Mouse (Mus musculus) intestine, embryonic 14.5 days (tissue): ENCODE results near the gene Rbak. TPM values are rescaled to one million over a fixed set of nuclear protein-coding genes. Genes with fewer than 3 reads are reported as not detected.

Experiments used
- ATAC-seq: fragments of 200-750 bp; cut with Nextera tagmentation; replicated peaks from 2 replicates; pipeline ENCODE4 v1.8.0; 2017; ENCODE audit warnings: low read depth, moderate number of reproducible peaks, moderate TSS enrichment, moderate library complexity; ENCODE audit not compliant: low FRiP score, low TSS enrichment
- DNase-seq: peaks from one replicate; pipeline ENCODE4 v3.0.0-alpha.2; 2018; ENCODE audit warnings: low spot score
- H3K27ac ChIP-seq: fragments of 300-500 bp; sonication (generic); 2 replicates; pipeline ENCODE4 v1.5.1; 2014; ENCODE audit warnings: low read depth, mild to moderate bottlenecking, control low read depth
- H3K27me3 ChIP-seq: fragments of 300-500 bp; sonication (generic); replicated peaks from 2 replicates; pipeline ENCODE4 v1.6.1; 2014; ENCODE audit warnings: low read length, control low read depth; ENCODE audit not compliant: control insufficient read depth, insufficient read depth
- H3K36me3 ChIP-seq: fragments of 300-500 bp; sonication (generic); 2 replicates; pipeline ENCODE4 v1.6.1; 2014; ENCODE audit warnings: low read length, control low read depth; ENCODE audit not compliant: control insufficient read depth, insufficient read depth
- H3K4me1 ChIP-seq: fragments of 300-500 bp; sonication (generic); replicated peaks from 2 replicates; pipeline ENCODE4 v1.6.1; 2014; ENCODE audit warnings: low read length, control low read depth, mixed read lengths; ENCODE audit not compliant: control insufficient read depth, insufficient read depth
- H3K4me2 ChIP-seq: fragments of 300-500 bp; sonication (generic); 2 replicates; pipeline ENCODE4 v1.6.1; 2014; ENCODE audit warnings: low read length
- H3K4me3 ChIP-seq: fragments of 300-500 bp; sonication (generic); 2 replicates; pipeline ENCODE4 v1.5.1; 2014; ENCODE audit warnings: low read depth, low read length, control low read depth, mixed read lengths
- H3K9ac ChIP-seq: fragments of 300-500 bp; sonication (generic); 2 replicates; pipeline ENCODE4 v1.6.1; 2014; ENCODE audit warnings: mild to moderate bottlenecking, low read length
- H3K9me3 ChIP-seq: fragments of 300-500 bp; sonication (generic); 2 replicates; pipeline ENCODE4 v1.6.1; 2016; ENCODE audit warnings: low read length, control low read depth; ENCODE audit not compliant: control insufficient read depth
- WGBS: fragments of 180-500 bp; shearing (Covaris S2); extraction: QIAGEN DNeasy Blood & Tissue Kit; methylation state at CpG from one replicate; pipeline ENCODE4 v1.1.7; 2014; 5-methylcytosine and 5-hydroxymethylcytosine counted together
- polyA plus RNA-seq: library from polyadenylated mRNA; unstranded; fragments of >200 nt; fragmentation: Nextera tagmentation; extraction: Ambion mirVana; gene quantifications from 2 replicates; pipeline ENCODE4 v1.2.1, GENCODE M21; 2014

The Rbak gene
- polyA plus RNA-seq, 1 experiment from 2014 or later: 9.6 TPM

- H3K4me2 ChIP-seq: no peak overlapping the region
- no peak overlapping the region for H3K9ac ChIP-seq
- H3K4me3 ChIP-seq: no peak overlapping the region
- H3K27ac ChIP-seq: no peak overlapping the region
- DNase-seq: no peak
- ATAC-seq: no peak
- H3K36me3 ChIP-seq: no peaks in the 10 kb centered on the region
- no peaks in the 10 kb centered on the region for H3K27me3 ChIP-seq
- 0 out of 2 replicates have a peak, but pooled peaks cover 14% of the 10 kb centered on the region for H3K9me3 ChIP-seq
- 89% methylated on average over 7 of the region's 7 CpGs for WGBS
- no peaks in the 10 kb centered on the region for H3K4me1 ChIP-seq
Measured at GRCm38 (mm10) chr5:143130342-143130741, 50.2 kb downstream of the Rbak start.

GRCm38 (mm10) chr5:143129101-143129500 lies 51.5 kb downstream of the Rbak start:
- Histone ChIP-seq H3K27me3 (no peaks in the 10 kb centered on the region), H3K36me3 (no peaks in the 10 kb centered on the region), H3K4me1 (no peaks in the 10 kb centered on the region), H3K4me2 (no peak overlapping the region), H3K4me3 (no peak overlapping the region), H3K27ac (no peak overlapping the region), H3K9ac (no peak overlapping the region), H3K9me3 (0 out of 2 replicates have a peak, but pooled peaks cover 14% of the 10 kb centered on the region)
- WGBS: 97% methylated on average over 16 of the region's 16 CpGs
- no peak for ATAC-seq
- DNase-seq: no peak

- Histone ChIP-seq H3K36me3 (no peaks in the 10 kb centered on the region), H3K9me3 (0 out of 2 replicates have a peak, but pooled peaks cover 14% of the 10 kb centered on the region), H3K27ac (no peak overlapping the region), H3K9ac (no peak overlapping the region), H3K27me3 (no peaks in the 10 kb centered on the region), H3K4me1 (no peaks in the 10 kb centered on the region), H3K4me2 (no peak overlapping the region), H3K4me3 (no peak overlapping the region)
- WGBS: 82% methylated on average over 8 of the region's 8 CpGs
- ATAC-seq (no peak), DNase-seq (no peak)
Measured at GRCm38 (mm10) chr5:143127837-143128236, 52.7 kb downstream of the Rbak start.

- Histone ChIP-seq H3K4me3 (no peak overlapping the region), H3K4me1 (no peaks in the 10 kb centered on the region), H3K4me2 (no peak overlapping the region), H3K27me3 (no peaks in the 10 kb centered on the region), H3K9ac (no peak overlapping the region), H3K27ac (no peak overlapping the region), H3K9me3 (0 out of 2 replicates have a peak, but pooled peaks cover 14% of the 10 kb centered on the region), H3K36me3 (no peaks in the 10 kb centered on the region)
- WGBS: 67% methylated on average over 4 of the region's 4 CpGs
- ATAC-seq (no peak), DNase-seq (no peak)
Measured at GRCm38 (mm10) chr5:143126908-143127307, 53.7 kb downstream of the Rbak start.

GRCm38 (mm10) chr5:143126089-143126488 lies 54.5 kb downstream of the Rbak start:
- no peaks in the 10 kb centered on the region for H3K27me3 ChIP-seq
- no peaks in the 10 kb centered on the region for H3K36me3 ChIP-seq
- DNase-seq (no peak), ATAC-seq (no peak)
- 0 out of 2 replicates have a peak, but pooled peaks cover 14% of the 10 kb centered on the region for H3K9me3 ChIP-seq
- H3K4me3 ChIP-seq: no peak overlapping the region
- H3K9ac ChIP-seq: no peak overlapping the region
- H3K4me1 ChIP-seq: no peaks in the 10 kb centered on the region
- no peak overlapping the region for H3K4me2 ChIP-seq
- 85% methylated on average over 9 of the region's 9 CpGs for WGBS
- no peak overlapping the region for H3K27ac ChIP-seq

- no peak overlapping the region for H3K4me3 ChIP-seq
- H3K9me3 ChIP-seq: 0 out of 2 replicates have a peak, but pooled peaks cover 14% of the 10 kb centered on the region
- H3K27me3 ChIP-seq: no peaks in the 10 kb centered on the region
- ATAC-seq: no peak
- no peak overlapping the region for H3K27ac ChIP-seq
- H3K4me2 ChIP-seq: no peak overlapping the region
- no peak for DNase-seq
- H3K9ac ChIP-seq: no peak overlapping the region
- WGBS: 67% methylated on average over 7 of the region's 7 CpGs
- no peaks in the 10 kb centered on the region for H3K4me1 ChIP-seq
- H3K36me3 ChIP-seq: no peaks in the 10 kb centered on the region
Measured at GRCm38 (mm10) chr5:143125601-143126000, 55.0 kb downstream of the Rbak start.

GRCm38 (mm10) chr5:143124805-143125378 lies 55.7 kb downstream of the Rbak start:
- H3K36me3 ChIP-seq: no peaks in the 10 kb centered on the region
- H3K9ac ChIP-seq: no peak overlapping the region
- H3K4me3 ChIP-seq: no peak overlapping the region
- no peak overlapping the region for H3K4me2 ChIP-seq
- 89% methylated on average over 4 of the region's 4 CpGs for WGBS
- no peak for ATAC-seq
- no peak for DNase-seq
- H3K27me3 ChIP-seq: no peaks in the 10 kb centered on the region
- H3K4me1 ChIP-seq: no peaks in the 10 kb centered on the region
- 0 out of 2 replicates have a peak, but pooled peaks cover 14% of the 10 kb centered on the region for H3K9me3 ChIP-seq
- no peak overlapping the region for H3K27ac ChIP-seq

GRCm38 (mm10) chr5:143122673-143123072 lies 57.9 kb downstream of the Rbak start:
- DNase-seq (no peak), ATAC-seq (no peak)
- H3K9me3 ChIP-seq: no peaks in the 10 kb centered on the region
- WGBS: 21% methylated on average over 1 of the region's 1 CpGs
- no peaks in the 10 kb centered on the region for H3K27me3 ChIP-seq
- no peak overlapping the region for H3K4me3 ChIP-seq
- H3K4me1 ChIP-seq: no peaks in the 10 kb centered on the region
- no peak overlapping the region for H3K4me2 ChIP-seq
- H3K36me3 ChIP-seq: no peaks in the 10 kb centered on the region
- H3K9ac ChIP-seq: no peak overlapping the region
- no peak overlapping the region for H3K27ac ChIP-seq
